Mouse (Mus musculus) heart, embryonic 16.5 days (tissue): ENCODE measurements at regions not wholly inside any gene's neighbourhood (a gene's known extent, or its start where the extent isn't known, plus 50 kb on each side); places are given as distances from the start of the nearest gene placed in this dataset.

Experiments
- ATAC-seq: fragments of 200-750 bp; cut with Nextera tagmentation; replicated peaks from 2 replicates; pipeline ENCODE4 v1.8.0; 2017; ENCODE audit warnings: moderate number of reproducible peaks; ENCODE audit not compliant: insufficient read depth, low FRiP score; ENCODE audit errors: extremely low read depth
- H3K27ac ChIP-seq: fragments of 300-500 bp; sonication (generic); 2 replicates; pipeline ENCODE4 v1.5.1; 2014; ENCODE audit warnings: mild to moderate bottlenecking, low read length, control low read depth, moderate library complexity
- H3K27me3 ChIP-seq: fragments of 300-500 bp; sonication (generic); 2 replicates; pipeline ENCODE4 v1.6.1; 2014; ENCODE audit warnings: low read length, mixed read lengths; ENCODE audit not compliant: control insufficient read depth, insufficient read depth
- H3K36me3 ChIP-seq: fragments of 300-500 bp; sonication (generic); 2 replicates; pipeline ENCODE4 v1.6.1; 2014; ENCODE audit not compliant: control insufficient read depth, insufficient read depth
- H3K4me1 ChIP-seq: fragments of 300-500 bp; sonication (generic); 2 replicates; pipeline ENCODE4 v1.6.1; 2014; ENCODE audit warnings: low read length, mixed read lengths; ENCODE audit not compliant: control insufficient read depth, insufficient read depth
- H3K4me2 ChIP-seq: fragments of 300-500 bp; sonication (generic); 2 replicates; pipeline ENCODE4 v1.6.1; 2014; ENCODE audit warnings: low read depth, mild to moderate bottlenecking, control low read depth, low read length
- H3K4me3 ChIP-seq: fragments of 300-500 bp; sonication (generic); 2 replicates; pipeline ENCODE4 v1.5.1; 2014; ENCODE audit warnings: mild to moderate bottlenecking, control low read depth, low read length
- H3K9ac ChIP-seq: fragments of 300-500 bp; sonication (generic); 2 replicates; pipeline ENCODE4 v1.6.1; 2014; ENCODE audit warnings: low read length, control low read depth
- H3K9me3 ChIP-seq: fragments of 300-500 bp; sonication (generic); replicated peaks from 2 replicates; pipeline ENCODE4 v1.6.1; 2016; ENCODE audit warnings: low read length; ENCODE audit not compliant: control insufficient read depth
- WGBS: fragments of 180-500 bp; shearing (Covaris S2); extraction: QIAGEN DNeasy Blood & Tissue Kit; methylation state at CpG from one replicate; pipeline ENCODE4 v1.1.7; 2014; 5-methylcytosine and 5-hydroxymethylcytosine counted together

DNA sequence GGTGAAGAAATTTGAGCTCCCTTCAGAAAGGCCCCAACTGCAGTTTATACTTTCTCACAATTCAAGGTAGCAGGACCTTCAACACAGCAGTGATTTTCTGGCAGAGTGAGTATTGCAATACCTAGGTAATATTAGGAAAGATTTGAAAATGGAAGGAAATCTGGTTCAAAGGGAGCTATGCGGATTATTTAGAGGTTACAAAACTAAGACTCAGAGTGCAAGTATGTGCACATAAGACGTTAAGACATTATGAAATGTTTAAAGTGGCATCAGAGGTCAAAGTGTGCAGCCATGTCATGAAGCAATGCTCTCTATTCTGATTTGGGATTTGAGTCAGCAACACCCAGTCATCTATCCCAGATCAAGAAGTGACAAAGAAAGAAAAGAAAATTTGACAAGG lies 164.6 kb downstream of the Ptn start:
- Histone ChIP-seq H3K27ac (no peak overlapping the region), H3K27me3 (no peaks in the 10 kb centered on the region), H3K4me3 (no peak overlapping the region), H3K4me1 (no peaks in the 10 kb centered on the region), H3K36me3 (no peaks in the 10 kb centered on the region), H3K9me3 (no peaks in the 10 kb centered on the region), H3K9ac (no peak overlapping the region), H3K4me2 (no peak overlapping the region)
- no peak for ATAC-seq
- 77% methylated on average over 2 of the region's 2 CpGs for WGBS

DNA sequence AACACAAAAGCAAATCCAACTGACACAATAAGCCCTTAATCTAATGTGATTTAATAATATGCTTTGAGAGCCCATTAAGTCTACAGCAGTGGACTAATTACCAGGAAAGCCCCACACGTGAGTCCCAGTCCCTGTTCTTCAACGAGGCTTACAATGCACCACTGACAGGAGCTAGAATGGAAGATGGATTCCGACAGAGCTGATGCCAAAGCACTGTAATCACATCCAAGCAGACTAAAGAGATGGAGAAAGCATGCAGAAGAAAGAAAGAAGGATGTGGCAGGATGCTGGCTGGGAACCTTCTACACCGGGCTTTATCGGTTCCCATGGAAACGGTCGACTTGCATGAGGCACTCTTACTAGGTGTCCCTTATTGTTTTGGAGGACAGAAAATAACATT lies 165.1 kb downstream of the Ptn start:
- Histone ChIP-seq H3K4me2 (no peak overlapping the region), H3K27ac (no peak overlapping the region), H3K36me3 (no peaks in the 10 kb centered on the region), H3K27me3 (no peaks in the 10 kb centered on the region), H3K9me3 (no peaks in the 10 kb centered on the region), H3K4me3 (no peak overlapping the region), H3K9ac (no peak overlapping the region), H3K4me1 (no peaks in the 10 kb centered on the region)
- WGBS, result 56% methylated on average over 7 of the region's 7 CpGs
- ATAC-seq, result no peak

DNA sequence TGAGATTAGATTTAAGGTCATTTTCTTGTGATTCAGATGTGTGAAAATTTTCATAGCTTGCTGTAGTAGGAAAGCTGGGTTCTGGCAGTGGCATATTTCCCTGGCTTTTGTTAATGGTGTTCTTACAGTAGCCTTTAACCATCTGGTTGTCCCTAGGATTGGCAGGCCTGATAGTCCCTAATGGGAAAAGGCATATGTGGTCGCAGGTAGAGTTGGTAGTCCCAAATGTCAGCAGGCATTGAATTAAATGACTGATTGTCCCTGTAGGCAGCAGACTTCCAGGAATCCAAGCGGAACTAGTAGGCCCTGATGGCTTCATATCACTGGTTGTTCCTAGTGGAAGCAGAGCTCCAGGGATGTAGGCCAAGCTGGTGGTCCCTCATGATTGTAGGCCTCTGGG lies 173.0 kb downstream of the Ptn start:
- ATAC-seq, result no peak
- 91% methylated on average over 2 of the region's 2 CpGs for WGBS

DNA sequence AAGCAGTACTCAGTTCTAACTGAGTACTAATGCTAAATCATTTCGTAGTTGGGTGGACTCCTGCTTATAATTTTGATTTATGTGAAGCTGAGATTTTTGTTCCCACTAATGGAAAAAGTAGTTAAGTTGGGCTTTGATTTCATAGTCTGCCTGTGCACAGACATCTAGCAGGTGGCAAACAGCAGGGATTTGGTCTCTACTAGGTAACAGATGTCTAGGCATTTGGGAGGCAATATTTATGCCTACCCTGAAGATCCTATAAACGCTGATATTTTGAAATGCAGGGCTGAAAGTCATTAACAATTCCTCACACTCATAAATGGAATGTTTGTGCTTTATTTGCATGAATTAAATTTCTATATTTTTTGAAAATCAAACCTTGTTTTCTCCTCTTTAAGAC lies 182.4 kb downstream of the Ptn start:
- no peaks in the 10 kb centered on the region for H3K36me3 ChIP-seq
- H3K4me3 ChIP-seq, result no peak overlapping the region
- H3K9me3 ChIP-seq, result no peaks in the 10 kb centered on the region
- H3K27me3 ChIP-seq, result no peaks in the 10 kb centered on the region
- H3K27ac ChIP-seq, result no peak overlapping the region
- no peak overlapping the region for H3K9ac ChIP-seq
- WGBS, result 68% methylated on average over 2 of the region's 2 CpGs
- H3K4me2 ChIP-seq, result no peak overlapping the region
- H3K4me1 ChIP-seq, result no peaks in the 10 kb centered on the region
- ATAC-seq, result no peak

More for the DNA sequence above, 173.0 kb downstream of the Ptn start:
- no peaks in the 10 kb centered on the region for H3K9me3 ChIP-seq
- no peak overlapping the region for H3K9ac ChIP-seq
- H3K4me3 ChIP-seq, result no peak overlapping the region
- H3K27me3 ChIP-seq, result no peaks in the 10 kb centered on the region
- H3K36me3 ChIP-seq, result no peaks in the 10 kb centered on the region
- H3K4me2 ChIP-seq, result no peak overlapping the region
- H3K4me1 ChIP-seq, result no peaks in the 10 kb centered on the region
- H3K27ac ChIP-seq, result no peak overlapping the region

DNA sequence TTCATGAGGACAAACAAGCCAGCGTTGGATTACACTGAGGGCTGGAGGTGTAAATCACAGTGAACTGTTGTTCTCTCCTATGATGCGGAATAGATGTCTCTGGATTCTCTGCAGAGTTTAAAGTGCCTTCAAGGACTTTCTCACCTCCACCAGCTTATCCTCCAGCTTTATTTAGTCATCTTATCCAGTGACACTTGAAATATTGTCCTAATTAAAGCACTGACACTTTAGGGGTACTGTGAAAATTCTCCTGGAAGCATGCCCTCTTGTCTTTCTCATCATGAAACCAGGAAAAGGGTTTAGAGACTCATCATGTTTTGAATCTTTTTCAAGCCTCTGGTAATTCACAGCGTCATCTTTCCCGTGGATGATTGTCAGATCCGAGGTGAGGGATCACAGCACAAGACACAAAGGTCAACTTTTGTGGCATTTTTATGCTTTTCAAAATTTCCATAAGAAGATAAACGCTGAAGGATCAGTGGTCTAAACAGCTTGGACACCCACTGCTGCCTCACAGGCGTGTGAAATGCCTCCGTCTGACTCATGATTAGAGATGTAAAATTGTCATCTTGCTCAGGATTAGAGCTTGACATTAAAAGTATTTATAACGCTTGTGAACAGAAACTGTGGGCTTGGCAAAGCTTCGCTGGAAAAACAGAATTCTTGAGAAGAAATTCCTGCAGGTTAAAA lies 201.6 kb downstream of the Ptn start:
- peak overlapping the region; percentile 52 for H3K4me2 ChIP-seq
- H3K9me3 ChIP-seq, result no peaks in the 10 kb centered on the region
- 0 out of 2 replicates have a peak, but pooled peaks cover 3% of the 10 kb centered on the region for H3K4me1 ChIP-seq
- no peaks in the 10 kb centered on the region for H3K36me3 ChIP-seq
- WGBS, result 30% methylated on average over 10 of the region's 10 CpGs
- peak; percentile 80 for ATAC-seq
- peak overlapping the region; percentile 77 for H3K27ac ChIP-seq
- H3K9ac ChIP-seq, result peak overlapping the region; percentile 38
- no peaks in the 10 kb centered on the region for H3K27me3 ChIP-seq
- H3K4me3 ChIP-seq, result peak overlapping the region; percentile 22

DNA sequence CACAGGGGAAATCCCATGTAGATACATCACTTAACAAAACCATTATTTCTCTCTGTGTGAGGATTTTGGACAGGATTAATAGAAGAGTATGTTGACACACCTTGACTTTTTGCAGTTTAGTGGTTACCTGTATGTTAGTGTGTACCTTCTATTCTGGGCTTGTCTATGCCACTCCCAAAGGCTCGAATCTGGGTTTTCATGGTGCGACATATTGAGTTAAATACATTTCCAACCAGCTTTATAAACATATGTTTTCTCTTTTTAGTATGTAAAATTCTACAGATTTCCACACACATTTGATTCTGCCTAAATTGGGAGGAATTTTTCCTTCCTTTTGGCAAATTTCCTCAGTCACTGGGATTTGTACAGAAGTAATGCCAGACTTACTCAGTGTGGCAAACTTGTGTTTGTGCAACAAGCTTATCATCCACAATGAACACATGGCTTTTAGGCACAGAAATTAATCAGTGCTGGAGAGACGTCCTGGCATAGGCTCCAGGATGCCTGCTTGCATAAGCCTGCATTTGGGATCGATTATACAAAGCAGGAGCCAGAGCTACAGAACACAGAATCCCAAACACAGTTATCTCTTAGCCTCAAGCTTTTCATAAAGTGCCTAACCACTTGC lies 204.3 kb downstream of the Ptn start:
- 57% methylated on average over 4 of the region's 4 CpGs for WGBS
- Histone ChIP-seq H3K9ac (no peak overlapping the region), H3K4me1 (0 out of 2 replicates have a peak, but pooled peaks cover 3% of the 10 kb centered on the region), H3K9me3 (no peaks in the 10 kb centered on the region), H3K4me2 (no peak overlapping the region), H3K36me3 (no peaks in the 10 kb centered on the region), H3K27ac (no peak overlapping the region), H3K27me3 (no peaks in the 10 kb centered on the region), H3K4me3 (no peak overlapping the region)
- ATAC-seq, result no peak

DNA sequence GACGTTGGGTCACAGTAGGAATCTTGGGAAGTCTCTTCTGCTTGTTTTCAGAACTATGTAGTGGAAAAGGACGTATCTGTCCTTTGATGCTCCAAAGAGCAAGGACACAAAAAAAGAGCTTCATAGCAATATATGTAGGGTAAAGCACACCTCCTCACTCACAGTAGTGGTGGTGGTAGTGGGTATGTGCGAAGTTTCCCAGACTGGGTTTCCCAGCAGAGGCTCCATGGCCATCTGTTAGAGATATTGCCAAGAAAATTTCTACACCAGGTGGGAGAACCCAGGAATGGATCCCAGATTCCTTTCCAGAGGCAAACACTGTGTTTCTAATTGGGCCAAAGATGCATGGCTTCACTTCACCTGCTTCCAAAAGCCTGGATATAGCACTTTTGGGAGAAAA lies 205.2 kb downstream of the Ptn start:
- ATAC-seq, result no peak
- H3K4me1 ChIP-seq, result 0 out of 2 replicates have a peak, but pooled peaks cover 3% of the 10 kb centered on the region
- no peak overlapping the region for H3K4me2 ChIP-seq
- no peak overlapping the region for H3K9ac ChIP-seq
- no peak overlapping the region for H3K4me3 ChIP-seq
- no peaks in the 10 kb centered on the region for H3K27me3 ChIP-seq
- H3K9me3 ChIP-seq, result no peaks in the 10 kb centered on the region
- H3K27ac ChIP-seq, result no peak overlapping the region
- H3K36me3 ChIP-seq, result no peaks in the 10 kb centered on the region
- WGBS, result 80% methylated on average over 3 of the region's 3 CpGs

DNA sequence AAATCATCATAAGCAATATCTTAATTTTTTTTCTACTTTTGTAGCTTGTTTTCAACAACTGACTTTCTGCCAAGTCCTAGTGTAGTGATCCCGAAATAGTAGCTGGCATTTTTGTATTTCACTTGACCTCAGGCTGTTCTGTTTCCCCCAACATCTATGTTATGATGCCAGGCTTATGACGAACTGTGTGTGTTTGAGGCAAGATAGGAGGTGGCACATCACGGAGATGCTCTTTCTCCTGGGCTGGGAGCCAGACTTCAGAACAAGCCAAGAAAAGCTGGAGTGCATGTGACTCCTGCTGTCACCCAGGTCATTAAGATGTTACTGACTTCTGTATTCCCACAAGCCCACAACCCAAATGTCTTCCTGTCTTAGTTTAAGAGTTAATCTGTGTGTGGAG lies 208.7 kb downstream of the Chrm2 start:
- H3K9me3 ChIP-seq, result no peaks in the 10 kb centered on the region
- no peak overlapping the region for H3K4me2 ChIP-seq
- H3K27me3 ChIP-seq, result no peaks in the 10 kb centered on the region
- peaks cover 9% of the 10 kb centered on the region; the same call in 1 of the 2 replicates for H3K4me1 ChIP-seq
- no peak overlapping the region for H3K9ac ChIP-seq
- H3K27ac ChIP-seq, result peak overlapping the region; percentile 75
- H3K36me3 ChIP-seq, result no peaks in the 10 kb centered on the region
- no peak overlapping the region for H3K4me3 ChIP-seq
- peak; percentile 80 for ATAC-seq
- WGBS, result 18% methylated on average over 3 of the region's 3 CpGs

DNA sequence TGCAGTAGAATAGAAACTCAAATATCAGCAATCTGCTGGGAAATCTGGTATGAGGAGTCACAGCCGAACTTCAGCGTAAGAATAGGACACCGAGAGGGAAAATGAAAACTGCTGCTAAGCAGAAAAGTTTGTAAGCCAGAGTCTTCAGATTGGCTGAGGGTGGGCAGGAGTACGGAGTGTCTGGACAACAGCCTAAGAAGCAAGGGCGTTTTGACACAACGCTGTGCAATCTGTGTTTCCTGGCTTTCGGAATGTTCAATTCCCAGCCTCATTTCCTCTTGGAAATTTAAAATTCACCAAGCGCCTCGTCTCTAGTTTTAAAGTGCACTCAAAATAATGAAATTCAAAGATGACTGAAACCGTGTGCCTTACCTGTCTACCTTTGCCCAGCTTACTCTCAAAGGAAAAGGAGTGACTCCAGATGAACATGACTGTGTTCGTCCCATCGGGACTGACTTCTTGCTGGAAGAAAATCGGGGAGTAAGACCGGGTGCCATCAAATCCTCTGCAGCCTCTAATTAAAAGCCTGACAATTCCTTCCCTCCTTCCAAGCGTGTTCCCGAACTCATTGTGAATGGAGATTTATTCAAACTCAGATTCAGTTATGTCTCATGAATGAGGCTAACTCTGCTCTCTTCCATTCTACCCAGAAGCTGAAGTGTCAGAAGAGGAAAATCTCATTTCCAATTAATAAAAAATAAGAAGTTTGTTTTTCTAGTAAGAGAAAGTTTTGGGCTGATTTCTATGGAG lies 203.2 kb downstream of the Chrm2 start:
- 90% methylated on average over 16 of the region's 16 CpGs for WGBS
- ATAC-seq, result no peak
- H3K4me2 ChIP-seq, result no peak overlapping the region
- no peaks in the 10 kb centered on the region for H3K36me3 ChIP-seq
- H3K4me1 ChIP-seq, result peaks cover under 1% of the 10 kb centered on the region; the same call in 1 of the 2 replicates
- no peak overlapping the region for H3K9ac ChIP-seq
- H3K27ac ChIP-seq, result no peak overlapping the region
- H3K4me3 ChIP-seq, result no peak overlapping the region
- no peaks in the 10 kb centered on the region for H3K9me3 ChIP-seq
- H3K27me3 ChIP-seq, result no peaks in the 10 kb centered on the region
